Mouse (Mus musculus) intestine, embryonic 14.5 days (tissue): ENCODE data around the gene Sp3. TPM values are rescaled to one million over a fixed set of nuclear protein-coding genes. Genes with fewer than 3 reads are reported as not detected.
"Not testable (repeated sequence)": the region's sequence is repeated elsewhere in the genome, so short reads cannot be mapped to it uniquely, and the experiment has no call there.

Source experiments
- ATAC-seq: fragments of 200-750 bp; cut with Nextera tagmentation; replicated peaks from 2 replicates; pipeline ENCODE4 v1.8.0; 2017; ENCODE audit warnings: low read depth, moderate number of reproducible peaks, moderate TSS enrichment, moderate library complexity; ENCODE audit not compliant: low FRiP score, low TSS enrichment
- DNase-seq: peaks from one replicate; pipeline ENCODE4 v3.0.0-alpha.2; 2018; ENCODE audit warnings: low spot score
- H3K27ac ChIP-seq: fragments of 300-500 bp; sonication (generic); 2 replicates; pipeline ENCODE4 v1.5.1; 2014; ENCODE audit warnings: low read depth, mild to moderate bottlenecking, control low read depth
- H3K27me3 ChIP-seq: fragments of 300-500 bp; sonication (generic); replicated peaks from 2 replicates; pipeline ENCODE4 v1.6.1; 2014; ENCODE audit warnings: low read length, control low read depth; ENCODE audit not compliant: control insufficient read depth, insufficient read depth
- H3K36me3 ChIP-seq: fragments of 300-500 bp; sonication (generic); 2 replicates; pipeline ENCODE4 v1.6.1; 2014; ENCODE audit warnings: low read length, control low read depth; ENCODE audit not compliant: control insufficient read depth, insufficient read depth
- H3K4me1 ChIP-seq: fragments of 300-500 bp; sonication (generic); replicated peaks from 2 replicates; pipeline ENCODE4 v1.6.1; 2014; ENCODE audit warnings: low read length, control low read depth, mixed read lengths; ENCODE audit not compliant: control insufficient read depth, insufficient read depth
- H3K4me2 ChIP-seq: fragments of 300-500 bp; sonication (generic); 2 replicates; pipeline ENCODE4 v1.6.1; 2014; ENCODE audit warnings: low read length
- H3K4me3 ChIP-seq: fragments of 300-500 bp; sonication (generic); 2 replicates; pipeline ENCODE4 v1.5.1; 2014; ENCODE audit warnings: low read depth, low read length, control low read depth, mixed read lengths
- H3K9ac ChIP-seq: fragments of 300-500 bp; sonication (generic); 2 replicates; pipeline ENCODE4 v1.6.1; 2014; ENCODE audit warnings: mild to moderate bottlenecking, low read length
- H3K9me3 ChIP-seq: fragments of 300-500 bp; sonication (generic); 2 replicates; pipeline ENCODE4 v1.6.1; 2016; ENCODE audit warnings: low read length, control low read depth; ENCODE audit not compliant: control insufficient read depth
- WGBS: fragments of 180-500 bp; shearing (Covaris S2); extraction: QIAGEN DNeasy Blood & Tissue Kit; methylation state at CpG from one replicate; pipeline ENCODE4 v1.1.7; 2014; 5-methylcytosine and 5-hydroxymethylcytosine counted together
- polyA plus RNA-seq: library from polyadenylated mRNA; unstranded; fragments of >200 nt; fragmentation: Nextera tagmentation; extraction: Ambion mirVana; gene quantifications from 2 replicates; pipeline ENCODE4 v1.2.1, GENCODE M21; 2014

The Sp3 gene
- polyA plus RNA-seq, 1 experiment from 2014 or later, result 55.5 TPM

- Histone ChIP-seq H3K9ac (no peak overlapping the region), H3K27ac (no peak overlapping the region), H3K4me1 (peaks cover 12% of the 10 kb centered on the region; the same call in 1 of the 2 replicates), H3K27me3 (no peaks in the 10 kb centered on the region), H3K36me3 (no peaks in the 10 kb centered on the region), H3K4me2 (no peak overlapping the region), H3K9me3 (no peaks in the 10 kb centered on the region), H3K4me3 (no peak overlapping the region)
- DNase-seq (no peak), ATAC-seq (no peak)
- WGBS, result 95% methylated on average over 4 of the region's 4 CpGs
Observed at GRCm38 (mm10) chr2:72997586-72997985, 17.3 kb upstream of the Sp3 start.

DNA sequence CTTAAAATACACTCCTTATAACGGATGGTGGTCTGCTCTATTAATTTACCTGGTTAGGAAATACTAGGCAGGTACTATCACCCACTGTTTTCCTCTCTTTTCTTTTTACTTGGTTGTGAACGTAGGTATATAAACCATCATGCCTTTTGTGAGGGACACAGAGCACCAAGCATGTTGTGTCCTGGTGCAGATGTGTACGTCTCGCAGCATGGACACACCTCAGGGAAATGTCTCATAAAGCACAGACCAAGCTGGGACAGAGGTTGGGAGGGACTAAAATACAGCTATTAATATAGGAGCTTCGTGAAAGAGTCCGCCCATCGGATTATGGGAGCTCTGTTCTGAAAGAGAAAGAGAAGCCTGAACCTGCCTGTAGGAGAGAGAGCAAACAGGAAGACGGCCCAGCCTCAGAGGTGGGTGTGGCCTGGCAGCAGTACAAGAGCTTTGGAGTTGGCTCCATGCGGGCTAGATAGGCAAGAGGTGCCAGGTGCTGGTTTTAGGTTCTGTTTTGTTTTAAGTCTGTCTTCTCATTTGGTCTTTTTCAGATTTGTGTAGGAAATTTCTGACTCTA, 16.6 kb upstream of the Sp3 start:
- no peak overlapping the region for H3K4me3 ChIP-seq
- WGBS, result 57% methylated on average over 9 of the region's 9 CpGs
- no peak for DNase-seq
- H3K27me3 ChIP-seq, result no peaks in the 10 kb centered on the region
- no peak for ATAC-seq
- no peaks in the 10 kb centered on the region for H3K36me3 ChIP-seq
- no peak overlapping the region for H3K9ac ChIP-seq
- no peak overlapping the region for H3K4me2 ChIP-seq
- no peak overlapping the region for H3K27ac ChIP-seq
- no peaks in the 10 kb centered on the region for H3K9me3 ChIP-seq
- H3K4me1 ChIP-seq, result peaks cover 12% of the 10 kb centered on the region; the same call in 1 of the 2 replicates

GRCm38 (mm10) chr2:72995346-72996097, 15.3 kb upstream of the Sp3 start:
- no peak for ATAC-seq
- no peaks in the 10 kb centered on the region for H3K36me3 ChIP-seq
- peak overlapping the region; percentile 82 for H3K27ac ChIP-seq
- H3K4me1 ChIP-seq, result peaks cover 12% of the 10 kb centered on the region; the same call in 1 of the 2 replicates
- no peaks in the 10 kb centered on the region for H3K27me3 ChIP-seq
- H3K4me2 ChIP-seq, result no peak overlapping the region
- no peak overlapping the region for H3K4me3 ChIP-seq
- H3K9me3 ChIP-seq, result no peaks in the 10 kb centered on the region
- no peak for DNase-seq
- WGBS, result 34% methylated on average over 9 of the region's 9 CpGs
- no peak overlapping the region for H3K9ac ChIP-seq

DNA sequence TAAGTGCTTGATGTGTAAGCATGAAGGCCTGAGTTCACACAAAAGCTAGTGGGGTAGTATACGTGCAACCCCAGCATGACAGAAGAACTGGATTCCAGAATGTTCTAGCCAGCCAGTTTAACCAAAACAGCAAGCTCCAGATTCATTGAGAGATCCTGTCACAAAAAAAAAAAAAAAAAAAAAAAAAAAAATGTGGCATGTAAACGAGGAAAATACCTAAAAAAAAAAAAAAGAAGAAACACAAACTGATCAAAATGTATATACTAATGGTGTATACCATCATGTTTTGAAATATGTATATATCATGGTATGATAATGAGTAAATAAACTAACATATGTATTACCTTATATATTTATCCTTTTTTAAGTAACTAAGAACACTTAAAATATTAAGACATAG, 13.9 kb upstream of the Sp3 start:
- Histone ChIP-seq H3K9ac (no peak overlapping the region), H3K4me1 (peaks cover 12% of the 10 kb centered on the region; the same call in 1 of the 2 replicates), H3K27ac (no peak overlapping the region), H3K4me3 (no peak overlapping the region), H3K9me3 (peaks cover 6% of the 10 kb centered on the region; the same call in 1 of the 2 replicates), H3K27me3 (no peaks in the 10 kb centered on the region), H3K36me3 (no peaks in the 10 kb centered on the region), H3K4me2 (no peak overlapping the region)
- 75% methylated on average over 2 of the region's 2 CpGs for WGBS
- ATAC-seq (no peak), DNase-seq (no peak)

- peaks cover 8% of the 10 kb centered on the region; the same call in 1 of the 2 replicates for H3K9me3 ChIP-seq
- H3K9ac ChIP-seq, result no peak overlapping the region
- no peak overlapping the region for H3K4me3 ChIP-seq
- peaks cover 12% of the 10 kb centered on the region; the same call in 1 of the 2 replicates for H3K4me1 ChIP-seq
- no peaks in the 10 kb centered on the region for H3K36me3 ChIP-seq
- DNase-seq (no peak), ATAC-seq (no peak)
- 96% methylated on average over 17 of the region's 17 CpGs for WGBS
- H3K27me3 ChIP-seq, result no peaks in the 10 kb centered on the region
- no peak overlapping the region for H3K4me2 ChIP-seq
- H3K27ac ChIP-seq, result no peak overlapping the region
Observed at GRCm38 (mm10) chr2:72992497-72992896, 12.3 kb upstream of the Sp3 start.

DNA sequence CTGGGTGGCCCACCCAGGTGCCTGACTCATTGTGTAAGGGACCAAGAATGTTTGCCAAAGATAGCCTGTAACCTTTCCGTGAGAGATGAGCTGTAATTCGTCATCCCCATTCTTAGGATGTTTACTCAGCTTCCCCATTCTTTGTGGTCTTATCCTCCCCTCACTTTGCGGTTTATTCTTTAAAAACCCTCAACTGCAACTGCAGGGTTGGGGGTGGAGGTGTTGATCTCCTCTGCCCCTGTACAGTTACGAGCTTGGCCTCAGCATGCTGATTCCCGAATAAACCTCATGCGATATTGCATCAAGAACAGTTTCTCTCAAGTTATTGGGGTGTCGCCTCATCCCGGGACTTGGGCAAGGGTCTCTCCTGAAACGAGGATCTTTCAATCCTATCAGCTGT, 8.7 kb upstream of the Sp3 start:
- not testable (repeated sequence) for H3K36me3 ChIP-seq, H3K4me2 ChIP-seq, H3K4me1 ChIP-seq, ATAC-seq, H3K9ac ChIP-seq, H3K27me3 ChIP-seq, H3K27ac ChIP-seq, H3K4me3 ChIP-seq, H3K9me3 ChIP-seq
- 91% methylated on average over 9 of the region's 9 CpGs for WGBS
- DNase-seq, result peak; percentile 35

GRCm38 (mm10) chr2:72986616-72987015, 6.4 kb upstream of the Sp3 start, which contains the start of gene Gm11084:
Gene Gm11084 (minus strand): TSS chr2:72986716.
- no peaks in the 10 kb centered on the region for H3K4me1 ChIP-seq
- H3K36me3 ChIP-seq, result no peaks in the 10 kb centered on the region
- peaks cover 8% of the 10 kb centered on the region; the same call in 1 of the 2 replicates for H3K9me3 ChIP-seq
- ATAC-seq, result no peak
- H3K4me3 ChIP-seq, result no peak within 1 kb of the TSS
- WGBS, result 94% methylated on average over 5 of the region's 5 CpGs
- H3K4me2 ChIP-seq, result no peak within 1 kb of the TSS
- no peak within 1 kb of the TSS for H3K27ac ChIP-seq
- DNase-seq, result no peak
- H3K9ac ChIP-seq, result no peak within 1 kb of the TSS
- no peaks in the 10 kb centered on the region for H3K27me3 ChIP-seq

DNA sequence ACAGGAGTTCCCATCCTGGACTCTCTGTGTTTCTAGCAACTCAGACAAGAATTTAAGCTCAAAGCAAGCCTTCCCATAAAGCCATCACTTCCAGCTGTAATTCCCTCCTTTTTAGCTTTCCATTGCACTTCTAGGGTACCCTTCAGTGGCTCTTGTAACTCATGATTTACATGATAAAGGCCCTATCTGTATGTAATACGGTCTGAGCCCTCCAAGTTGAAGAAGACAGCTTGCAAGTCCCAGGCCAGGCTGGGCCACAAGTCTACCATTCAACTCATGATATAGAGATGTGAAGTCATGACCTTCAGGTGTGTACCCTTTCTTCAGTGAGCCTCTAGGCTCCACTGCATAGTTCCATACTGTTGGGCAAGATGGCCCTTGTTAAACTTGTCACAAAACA, 5.3 kb upstream of the Sp3 start:
- Histone ChIP-seq H3K9me3 (peaks cover 8% of the 10 kb centered on the region; the same call in 1 of the 2 replicates), H3K4me1 (no peaks in the 10 kb centered on the region), H3K27ac (no peak overlapping the region), H3K9ac (no peak overlapping the region), H3K4me3 (no peak overlapping the region), H3K36me3 (no peaks in the 10 kb centered on the region), H3K27me3 (no peaks in the 10 kb centered on the region), H3K4me2 (no peak overlapping the region)
- ATAC-seq (no peak), DNase-seq (no peak)
- WGBS, result 54% methylated on average over 1 of the region's 1 CpGs
